Mouse (Mus musculus): ENCODE data around the gene Ddx39.

DNA sequence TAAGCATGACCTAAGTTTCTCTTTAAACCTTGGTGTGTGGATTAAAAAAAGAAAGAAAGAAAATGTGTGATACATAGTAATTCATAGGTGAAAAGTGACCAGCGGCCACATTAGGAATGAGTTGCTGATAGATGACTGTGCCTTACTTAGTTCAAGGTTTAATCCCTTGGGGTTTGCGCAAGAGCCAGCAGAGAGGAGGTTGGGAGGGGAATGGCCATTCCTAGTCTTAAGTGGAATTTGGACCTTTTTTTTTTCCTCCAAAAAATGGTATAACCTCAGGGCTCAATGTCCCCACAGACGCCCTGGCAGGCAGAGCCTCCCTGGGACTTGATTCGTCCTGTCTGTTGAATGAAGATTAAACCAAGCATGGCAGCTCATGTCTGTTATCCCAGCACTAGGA, 29.1 kb downstream of the Ddx39 start:
- TF ChIP-seq CTCF (IDR thresholded peaks at IDR 0.05), result no peak
- no peak for TF ChIP-seq POLR2A (IDR thresholded peaks at IDR 0.05; ENCODE audit: insufficient read depth, low read depth, low read length)
- TF ChIP-seq EP300 (IDR thresholded peaks at IDR 0.05; ENCODE audit: insufficient read depth, low read depth, low read length), result no peak
